ENCODE assay signal across 8 mouse cellular contexts in the genomic region with DNA sequence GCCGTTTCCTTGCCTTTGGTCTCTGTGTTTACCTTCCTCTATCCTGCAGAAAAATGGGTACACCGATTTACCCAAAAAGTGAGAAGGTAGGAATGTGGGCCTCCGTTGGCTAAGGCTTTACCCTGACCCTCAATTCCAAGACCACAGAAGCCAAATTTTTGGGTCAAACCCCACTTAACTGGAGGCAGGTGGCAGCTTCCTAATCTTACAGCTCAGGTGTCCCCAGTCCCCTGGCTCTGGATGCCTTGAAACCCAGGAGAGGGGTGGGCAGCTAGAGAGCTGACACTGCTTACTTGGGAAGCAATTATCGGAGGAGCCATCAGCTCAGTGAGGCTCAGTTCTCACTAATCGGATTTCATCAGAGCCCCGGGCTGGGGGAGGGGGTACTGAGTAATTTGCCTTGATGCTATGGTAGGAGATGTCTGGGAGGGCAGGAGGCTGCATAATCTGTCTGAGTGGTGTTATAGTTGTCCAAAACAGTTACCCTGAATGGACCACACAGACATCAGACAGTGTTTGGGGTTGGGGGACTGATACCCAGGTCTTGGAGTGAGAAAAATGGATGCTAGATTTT. TPM values are rescaled to one million over a fixed set of nuclear protein-coding genes. Genes with fewer than 3 reads are reported as not detected.
A peak's percentile ranks its signal among the peaks of the same experiment; 100 is the strongest.
DNase-seq lines count a peak whose midpoint lies in the region; ATAC-seq and TF ChIP-seq lines count a peak whose summit lies in the region.

A gene (minus strand): TSS at position 51 of the 574 bp plus-strand sequence.

- 58% methylated on average over 6 of the region's 6 CpGs for WGBS in cerebellum, adult 2 months
- WGBS in neural tube, embryonic 14.5 days, result 38% methylated on average over 6 of the region's 6 CpGs

- no peak within 1 kb of the TSS for H3K27ac ChIP-seq in cerebellum, adult 2 months (ENCODE audit: insufficient read depth, low read length)
- H3K27ac ChIP-seq in ES-Bruce4 (ENCODE audit: insufficient read depth, low read length), result no peak within 1 kb of the TSS
- peak within 1 kb of the TSS; percentile 86 for H3K27ac ChIP-seq in neural tube, embryonic 14.5 days (ENCODE audit: low read depth, low read length)

- no peak for TF ChIP-seq EP300 in ES-Bruce4 (IDR thresholded peaks at IDR 0.05; ENCODE audit: insufficient read depth, low read depth, low read length)

- no peak for TF ChIP-seq CTCF in cerebellum, adult 2 months (IDR thresholded peaks at IDR 0.05; ENCODE audit: borderline replicate concordance, insufficient read depth, low read depth, low read length)
- no peak for TF ChIP-seq CTCF in ES-Bruce4 (IDR thresholded peaks at IDR 0.05; ENCODE audit: low read depth, low read length)

- no peak for ATAC-seq in neural tube, embryonic 14.5 days (ENCODE audit: low read depth)

- no peaks in the 10 kb centered on the region for H3K36me3 ChIP-seq in ES-Bruce4 (ENCODE audit: control insufficient read depth, insufficient read depth, low read length, poor library complexity, severe bottlenecking)
- H3K36me3 ChIP-seq in neural tube, embryonic 14.5 days (ENCODE audit: control insufficient read depth, insufficient read depth, low read length), result no peaks in the 10 kb centered on the region

- H3K4me3 ChIP-seq in cerebellum, adult 2 months (replicated peaks; ENCODE audit: insufficient read depth, low read depth, low read length), result no peak within 1 kb of the TSS
- no peak within 1 kb of the TSS for H3K4me3 ChIP-seq in ES-Bruce4 (ENCODE audit: low read depth, low read length)
- H3K4me3 ChIP-seq in neural tube, embryonic 14.5 days (ENCODE audit: low read depth, low read length), result peak within 1 kb of the TSS; percentile 10; the same call in 1 of the 2 replicates

- peak within 1 kb of the TSS; percentile 95 for H3K4me2 ChIP-seq in neural tube, embryonic 14.5 days (ENCODE audit: low read depth, low read length)

- no peak for DNase-seq in cerebellum, adult 2 months
- DNase-seq in cerebellum, adult 9-11 months, result no peak
- DNase-seq in gastrocnemius, postnatal 4 days (ENCODE audit: low spot score in 2 of 2), result no peak
- no peak for DNase-seq in layer of hippocampus, postnatal 10 days (ENCODE audit: low spot score in 2 of 2)
- DNase-seq in embryo, embryonic 10 days (ENCODE audit: low spot score), result no peak
- DNase-seq in right cerebral cortex, postnatal 10 days (ENCODE audit: low spot score in 2 of 2), result no peak

- peaks cover 2% of the 10 kb centered on the region; the same call in 1 of the 2 replicates for H3K27me3 ChIP-seq in cerebellum, adult 2 months (ENCODE audit: control insufficient read depth, insufficient read depth, low read length)
- no peaks in the 10 kb centered on the region for H3K27me3 ChIP-seq in ES-Bruce4 (ENCODE audit: control insufficient read depth, insufficient read depth, low read length, poor library complexity, severe bottlenecking)
- no peaks in the 10 kb centered on the region for H3K27me3 ChIP-seq in neural tube, embryonic 14.5 days (ENCODE audit: control insufficient read depth, insufficient read depth, low read length)

- no peaks in the 10 kb centered on the region; the same call in 1 of the 2 replicates for H3K4me1 ChIP-seq in cerebellum, adult 2 months (ENCODE audit: control insufficient read depth, insufficient read depth, low read length)
- H3K4me1 ChIP-seq in ES-Bruce4 (ENCODE audit: control insufficient read depth, insufficient read depth, low read length), result peaks cover 7% of the 10 kb centered on the region
- peaks cover 60% of the 10 kb centered on the region for H3K4me1 ChIP-seq in neural tube, embryonic 14.5 days (ENCODE audit: control insufficient read depth, insufficient read depth, low read length)

- TF ChIP-seq POLR2A in cerebellum, adult 2 months (IDR thresholded peaks at IDR 0.05; ENCODE audit: borderline replicate concordance, insufficient read depth, low read length), result no peak
- TF ChIP-seq POLR2A in ES-Bruce4 (IDR thresholded peaks at IDR 0.05; ENCODE audit: insufficient read depth, low read length), result no peak

- no peak within 1 kb of the TSS for H3K9ac ChIP-seq in ES-Bruce4 (ENCODE audit: low read depth, poor library complexity, severe bottlenecking)
- H3K9ac ChIP-seq in neural tube, embryonic 14.5 days (replicated peaks; ENCODE audit: low read depth, low read length), result peak within 1 kb of the TSS; percentile 55; the same call in 1 of the 2 replicates

- no peaks in the 10 kb centered on the region for H3K9me3 ChIP-seq in ES-Bruce4 (replicated peaks; ENCODE audit: control insufficient read depth, insufficient read depth, low read length, poor library complexity, severe bottlenecking)
- no peaks in the 10 kb centered on the region for H3K9me3 ChIP-seq in neural tube, embryonic 14.5 days (ENCODE audit: control insufficient read depth, low read length)

RNA-seq across cellular contexts. Expression of the gene that starts here (rescaled TPM):
- polyA plus RNA-seq in cerebellum, adult 2 months (2012; rRNA removed), result 17.8 and 20.1 TPM in 2 replicates
- polyA plus RNA-seq in ES-Bruce4 (2011; ENCODE audit: insufficient read depth, insufficient read length, low read depth, missing spikeins), result 13.5 and 15.3 TPM in 2 replicates
- total RNA-seq in gastrocnemius, postnatal 4 days (2021), result 10 to 100 TPM; 13.9 to 15.4 TPM
- total RNA-seq in layer of hippocampus, postnatal 10 days (2021), result 10 to 100 TPM; 15.1 to 17.4 TPM
- 19.2 and 28.0 TPM in 2 replicates for polyA plus RNA-seq in neural tube, embryonic 14.5 days (2014; fragmentation: Nextera tagmentation; extraction: Ambion mirVana)
